Mouse (Mus musculus) kidney, postnatal 25 days (tissue): ENCODE data around the gene Spata48.

Experiments
- DNase-seq, 2 experiments: peaks; one replicate each; pipeline ENCODE4 v3.0.0; 2021; ENCODE audit warnings: mixed read lengths in 2 of 2

The Spata48 gene

DNA sequence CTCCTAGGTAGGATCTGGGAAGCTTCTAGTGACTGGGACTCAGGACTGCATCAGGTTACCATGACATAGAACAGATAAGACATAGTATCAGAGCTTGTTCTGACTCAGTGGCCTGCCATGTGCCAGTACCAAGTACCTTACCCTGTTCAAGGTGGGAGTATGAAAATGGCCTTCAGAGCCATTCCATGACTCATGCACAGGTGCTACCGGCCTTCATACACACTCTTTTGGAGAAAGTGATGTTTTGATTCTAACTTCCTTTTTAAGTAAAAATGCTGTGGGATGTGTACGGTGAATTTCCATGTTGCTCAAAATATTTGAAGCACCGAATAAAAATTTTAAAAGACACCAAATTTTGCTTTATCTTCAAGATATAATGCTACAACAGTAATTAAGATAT, 84.1 kb downstream of the Spata48 start:
- no peak for DNase-seq

DNA sequence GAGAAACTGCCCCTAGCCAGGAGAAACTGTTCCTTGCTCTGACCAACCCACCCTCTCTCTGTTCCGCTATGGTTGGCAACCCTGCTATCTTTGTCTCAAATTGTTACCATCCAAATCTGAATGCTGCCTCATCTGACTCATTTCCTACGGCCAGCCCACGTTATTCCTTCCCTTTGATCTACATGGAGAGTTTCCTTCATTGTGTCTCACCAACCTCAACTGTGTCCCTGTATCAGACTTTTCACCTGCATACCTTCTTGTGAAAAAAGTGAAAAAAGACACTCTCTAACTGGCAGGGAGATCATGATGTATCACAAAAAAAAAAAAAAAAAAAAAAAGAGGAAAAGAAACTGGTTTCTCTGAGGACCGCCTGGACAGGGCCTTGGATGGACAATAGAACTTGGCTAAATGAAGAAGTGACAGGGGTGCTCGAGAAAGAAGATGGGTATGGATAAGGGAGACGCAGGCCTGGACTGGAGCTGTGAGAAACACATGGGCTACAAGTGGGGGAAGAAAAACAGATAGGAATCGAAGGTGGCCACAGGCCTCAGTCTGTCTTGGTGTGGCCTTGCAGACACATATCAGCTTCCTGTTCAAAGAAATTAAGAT, 85.1 kb downstream of the Spata48 start:
- no peak for DNase-seq

DNA sequence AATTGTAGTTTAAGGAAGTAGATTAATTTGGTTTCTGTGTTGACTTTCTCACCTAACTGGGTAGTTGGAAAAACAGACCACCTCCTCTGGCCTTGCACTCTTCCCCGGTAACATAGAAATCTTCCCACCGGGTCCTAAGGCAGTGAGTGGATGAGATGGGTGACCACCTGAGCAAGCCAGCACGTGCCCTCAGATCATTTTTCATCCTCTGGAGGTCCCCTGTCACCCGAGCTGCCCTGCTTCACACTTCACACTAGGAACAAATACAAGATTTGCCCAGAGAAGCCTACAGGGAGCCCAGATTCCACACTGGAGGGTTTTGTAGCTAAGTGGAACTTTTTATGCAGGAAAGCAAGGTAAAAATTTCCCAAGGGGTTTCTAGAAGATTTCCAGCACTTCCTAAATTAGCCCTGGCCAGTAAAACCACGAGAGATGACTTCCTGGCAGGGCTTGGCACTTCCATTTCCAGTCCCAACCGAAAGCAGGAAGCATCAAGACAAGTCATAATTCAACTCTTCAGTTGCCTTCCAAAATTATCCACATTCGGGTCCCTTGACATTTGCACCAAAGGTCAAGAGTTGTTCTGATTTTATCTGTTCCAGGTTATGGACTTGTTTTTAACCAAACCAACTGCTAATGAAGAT, 85.8 kb downstream of the Spata48 start:
- DNase-seq: peak; percentile 24 to 43

DNA sequence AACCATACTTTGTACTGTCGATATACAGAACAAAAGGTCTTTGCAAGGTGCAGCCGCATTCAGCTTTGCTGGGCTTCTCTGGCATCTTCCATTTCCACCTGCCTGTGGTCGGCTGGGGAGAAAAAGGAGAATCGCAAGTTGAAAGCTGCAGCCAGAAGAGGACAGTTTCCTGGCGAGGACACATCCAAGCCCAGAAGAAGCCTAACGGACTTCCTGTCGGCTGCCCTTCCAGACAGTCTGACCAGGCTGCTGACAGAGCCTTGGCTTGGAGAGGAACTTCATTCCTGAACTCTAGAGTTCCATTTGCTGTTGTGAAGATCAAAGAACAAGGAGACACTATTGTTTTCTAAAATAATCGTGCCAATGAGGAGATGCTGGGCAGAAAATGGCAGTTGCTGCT, 93.7 kb downstream of the Spata48 start:
- DNase-seq: peak; percentile 14 to 53

DNA sequence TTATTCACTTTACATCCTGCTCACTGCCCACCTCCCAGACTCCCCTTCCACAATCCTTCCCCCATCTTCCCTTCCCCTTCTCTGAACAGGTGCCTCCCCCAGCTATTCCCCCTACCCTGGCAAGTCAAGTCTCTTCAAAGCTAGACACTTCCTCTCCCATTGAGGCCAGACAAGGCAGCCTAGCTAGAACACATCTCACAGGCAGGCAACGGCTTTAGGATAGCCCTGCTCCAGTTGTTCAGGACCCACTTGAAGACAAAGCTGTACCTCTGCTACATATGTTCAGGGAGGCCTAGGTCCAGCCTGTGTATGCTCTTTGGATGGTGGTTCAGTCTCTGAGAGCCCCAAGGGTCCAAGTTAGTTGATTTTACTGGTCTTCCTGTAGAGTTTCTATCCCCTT, 94.3 kb downstream of the Spata48 start:
- DNase-seq: no peak

DNA sequence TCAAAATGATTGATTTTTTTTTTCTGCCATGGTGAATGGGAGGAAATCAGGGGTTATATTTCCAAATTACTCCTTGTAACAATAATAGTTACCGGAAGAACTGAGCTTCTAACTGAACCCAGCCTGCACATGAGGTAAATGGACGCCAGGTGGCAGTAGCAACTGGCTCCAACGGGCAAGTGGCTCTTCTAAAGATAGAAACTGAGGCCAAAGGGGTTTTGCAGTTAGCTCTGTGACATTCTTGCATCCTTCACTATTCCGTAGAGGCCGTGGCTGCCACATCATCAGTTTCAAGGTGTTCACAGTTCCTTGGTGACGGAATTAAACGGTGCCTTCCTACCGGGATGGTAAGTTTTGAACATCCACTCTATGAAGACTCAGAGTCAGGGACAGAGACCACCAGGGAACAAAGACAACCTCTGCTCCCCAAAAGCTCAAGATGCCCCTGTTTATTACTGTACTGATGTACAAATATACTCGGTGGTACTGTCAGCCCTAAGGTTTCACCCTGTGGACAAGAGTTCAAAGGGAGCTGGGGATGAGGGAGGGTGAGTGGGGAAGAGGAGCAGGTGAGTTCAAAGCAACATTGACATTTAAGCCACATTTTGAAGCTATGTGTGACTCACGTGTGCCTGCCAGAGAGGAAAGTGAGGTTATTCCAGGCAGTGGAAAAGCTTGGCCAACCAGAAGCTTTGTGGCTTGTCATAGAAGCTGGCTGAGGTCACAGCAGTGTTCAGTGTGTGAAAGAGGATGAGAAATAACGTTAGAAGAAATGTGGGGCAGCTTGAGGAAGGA, 95.5 kb downstream of the Spata48 start:
- DNase-seq: peak; percentile 58 to 71

DNA sequence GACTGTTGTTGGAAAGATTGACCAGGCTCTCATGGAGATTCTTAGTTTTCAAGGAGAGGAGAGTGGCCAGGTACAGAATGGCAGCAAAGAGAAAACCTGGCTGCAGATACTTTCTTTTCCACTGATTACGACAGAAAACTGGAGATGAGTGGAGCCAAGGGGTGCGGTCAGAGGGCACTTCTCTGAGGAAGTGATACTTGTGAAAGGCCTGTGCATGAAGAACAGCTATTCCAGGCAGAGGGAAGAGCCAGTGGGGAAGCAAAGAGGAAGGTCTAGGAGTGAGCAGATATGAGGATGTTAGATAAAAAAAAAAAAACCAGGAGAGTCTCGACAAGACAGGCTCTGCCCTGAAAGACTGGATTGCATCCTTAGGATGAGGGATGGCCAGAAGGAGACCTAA, 96.8 kb downstream of the Spata48 start:
- DNase-seq: no peak

DNA sequence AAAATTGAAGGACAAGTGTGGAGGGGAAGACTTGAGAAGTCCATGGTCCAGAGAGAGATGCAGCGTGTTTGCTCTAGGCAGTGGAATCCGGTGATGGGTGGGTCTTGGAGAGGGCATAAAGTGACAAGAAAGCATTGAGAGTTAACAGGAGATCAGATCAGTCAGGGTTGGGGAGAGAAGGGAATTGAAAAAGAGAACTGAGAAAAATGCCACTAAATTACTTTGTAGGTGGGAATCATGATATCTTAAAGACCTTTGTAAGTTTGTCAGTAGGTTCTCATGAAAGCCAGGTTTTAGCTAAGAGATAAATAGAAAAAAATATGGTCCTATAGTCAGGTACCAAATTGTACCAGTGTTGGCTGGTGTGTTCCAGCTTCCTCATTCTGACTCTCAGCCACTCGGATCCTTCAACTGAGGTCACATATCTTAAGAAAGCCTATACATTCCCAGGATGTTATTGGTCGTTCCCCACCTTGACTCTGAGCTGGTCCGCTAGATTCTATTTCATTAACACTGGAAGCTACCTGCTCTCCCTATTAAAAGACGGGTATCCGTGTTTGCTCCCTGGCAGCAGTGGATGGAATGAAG, 97.3 kb downstream of the Spata48 start:
- no peak for DNase-seq

DNA sequence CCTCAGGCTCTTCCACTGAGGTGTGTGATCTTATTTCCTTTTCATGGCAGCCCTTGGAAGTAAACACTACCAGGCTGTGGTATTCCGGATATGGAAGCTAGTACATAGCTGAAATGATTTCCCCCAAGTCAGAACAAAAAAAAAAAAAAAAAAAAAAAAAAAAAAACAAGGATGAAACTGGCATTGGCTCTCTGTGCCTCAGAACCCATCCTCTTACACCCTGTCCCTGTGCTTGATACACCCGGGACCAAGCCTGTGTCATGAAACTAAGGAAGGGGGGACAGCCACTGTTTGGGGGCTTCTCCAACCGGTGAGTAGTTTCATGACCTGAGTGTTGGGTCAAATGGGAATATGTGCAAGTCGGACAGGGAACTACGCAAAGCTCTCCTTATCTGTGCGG, 99.2 kb downstream of the Spata48 start:
- DNase-seq: no peak

DNA sequence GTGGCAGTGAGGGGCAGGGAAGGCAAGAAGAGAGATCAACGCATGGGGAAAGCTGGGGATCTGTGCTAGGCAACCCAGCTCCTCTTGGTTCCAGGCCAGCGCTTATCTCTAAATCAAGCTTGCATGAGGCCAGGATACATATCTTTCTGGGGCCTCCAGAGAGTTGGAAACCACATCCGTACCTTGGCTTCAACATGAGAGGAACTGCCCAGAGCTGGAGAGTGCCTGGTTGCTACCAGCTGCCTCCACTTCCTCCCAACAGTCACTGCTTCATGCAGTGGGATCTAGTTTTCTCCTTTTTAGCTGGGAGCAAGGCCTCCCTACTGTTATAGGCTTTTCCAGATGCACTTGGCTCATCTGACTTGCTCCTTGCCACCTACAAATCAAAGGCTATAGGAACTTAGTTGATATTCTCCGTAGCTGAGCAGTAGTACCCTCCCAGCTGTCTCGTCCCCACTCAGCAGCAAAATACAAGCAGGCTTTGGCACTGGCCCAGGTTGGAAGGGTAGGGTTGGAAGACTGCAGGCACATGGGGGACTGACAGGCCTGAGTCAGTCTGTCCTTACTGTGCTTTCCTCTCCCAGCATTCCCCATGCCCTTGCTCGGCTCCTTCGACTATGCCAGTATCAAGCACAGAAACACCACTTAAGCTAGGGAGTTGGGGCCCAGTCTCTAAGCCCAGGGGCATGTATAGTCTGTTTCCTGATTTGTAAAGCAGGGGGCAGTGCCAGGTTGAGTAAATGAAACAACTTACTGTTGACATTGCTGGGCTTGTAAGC, 102.6 kb downstream of the Spata48 start:
- no peak for DNase-seq
